Mouse (Mus musculus): Measurements from ENCODE around the gene Oca2. TPM values are rescaled to one million over a fixed set of nuclear protein-coding genes. Genes with fewer than 3 reads are reported as not detected.

Oca2 gene
- total and polyA plus RNA-seq, 3 experiments, result 0.38 TPM; not detected in 2

DNA sequence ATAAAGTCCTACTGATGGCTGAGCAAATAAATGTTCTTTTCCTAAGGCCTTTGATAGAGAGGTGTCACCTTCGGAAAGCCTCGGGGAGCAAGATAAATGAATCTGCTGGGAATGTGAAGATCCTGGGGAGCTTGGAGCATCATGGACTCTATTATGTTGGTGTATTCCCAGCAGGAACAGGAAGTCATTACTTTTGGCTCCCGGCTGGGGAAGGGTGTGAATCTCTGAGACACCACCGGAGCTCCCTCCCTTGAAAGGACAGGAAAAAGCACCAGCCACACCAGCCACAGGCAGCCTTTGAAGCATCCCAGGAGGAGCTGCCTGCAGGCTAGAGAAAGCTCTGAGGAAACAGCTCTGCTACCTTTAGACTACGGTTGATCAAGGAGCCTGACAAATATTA is 280.2 kb downstream of the Oca2 start:
- no peaks in the 10 kb centered on the region for H3K4me1 ChIP-seq (ENCODE audit: control insufficient read depth in 1 of 2, insufficient read depth in 2 of 2)
- H3K27me3 ChIP-seq (replicated peaks), result peaks cover 25% of the 10 kb centered on the region
- H3K9ac ChIP-seq (ENCODE audit: insufficient read depth, low read depth), result no peak overlapping the region
- TF ChIP-seq GABPA (IDR thresholded peaks at IDR 0.05; ENCODE audit: insufficient replicate concordance, low read depth, low read length), result no peak
- TF ChIP-seq POLR2AphosphoS2 (IDR thresholded peaks at IDR 0.05; ENCODE audit: low read depth, low read length), result no peak
- no peak for TF ChIP-seq EP300 (IDR thresholded peaks at IDR 0.05; ENCODE audit: low read length)
- TF ChIP-seq USF2 (conservative IDR thresholded peaks at IDR 0.05; ENCODE audit: low read depth, low read length), result no peak
- TF ChIP-seq MXI1 (IDR thresholded peaks at IDR 0.05; ENCODE audit: low read depth, low read length), result no peak
- TF ChIP-seq RAD21 (IDR thresholded peaks at IDR 0.05; ENCODE audit: low read depth, low read length), result no peak
- TF ChIP-seq RCOR1 (conservative IDR thresholded peaks at IDR 0.05; ENCODE audit: low read depth, low read length), result no peak
- TF ChIP-seq SMC3 (IDR thresholded peaks at IDR 0.05; ENCODE audit: low read depth, low read length), result no peak
- no peak for TF ChIP-seq NRF1 (IDR thresholded peaks at IDR 0.05; ENCODE audit: low read depth, low read length)
- no peak for TF ChIP-seq ZC3H11A (IDR thresholded peaks at IDR 0.05; ENCODE audit: low read depth, low read length)
- TF ChIP-seq CHD2 (IDR thresholded peaks at IDR 0.05; ENCODE audit: low read length), result no peak
- no peak for TF ChIP-seq MAFK (IDR thresholded peaks at IDR 0.05; ENCODE audit: insufficient replicate concordance, low read length)
- TF ChIP-seq HCFC1 (IDR thresholded peaks at IDR 0.05; ENCODE audit: low read depth, low read length), result no peak
- TF ChIP-seq UBTF (IDR thresholded peaks at IDR 0.05; ENCODE audit: low read depth, low read length), result no peak
- TF ChIP-seq CHD1 (IDR thresholded peaks at IDR 0.05; ENCODE audit: low read depth, low read length), result no peak
- TF ChIP-seq CTCF (conservative IDR thresholded peaks at IDR 0.05 in 1 of 2, IDR thresholded peaks at IDR 0.05 in 1 of 2; ENCODE audit: low read depth in 2 of 2, low read length in 2 of 2), result no peak
- TF ChIP-seq E2F4 (IDR thresholded peaks at IDR 0.05; ENCODE audit: insufficient replicate concordance, low read depth, low read length), result no peak
- no peak for TF ChIP-seq TCF12 (IDR thresholded peaks at IDR 0.05; ENCODE audit: low read depth, low read length)
- no peaks in the 10 kb centered on the region for H3K79me2 ChIP-seq (replicated peaks; ENCODE audit: control insufficient read depth, extremely low read depth, insufficient read depth, poor library complexity, severe bottlenecking)
- H3K27ac ChIP-seq (ENCODE audit: insufficient read depth, low read depth), result no peak overlapping the region
- H3K4me2 ChIP-seq (ENCODE audit: insufficient read depth, low read depth, poor library complexity, severe bottlenecking), result no peak overlapping the region
- no peaks in the 10 kb centered on the region for H3K36me3 ChIP-seq (replicated peaks in 1 of 2; ENCODE audit: control insufficient read depth in 1 of 2, insufficient read depth in 1 of 2, low read length in 1 of 2)
- in situ Hi-C loops (cut with MboI; ENCODE audit: low pct_ligation_motif_present, low pct_unique_long_range_greater_than_20kb, low sequenced_read_pairs), result no loop called here
- dilution Hi-C loops (cut with MboI; ENCODE audit: extremely low pct_ligation_motif_present, extremely low pct_unique_long_range_greater_than_20kb, low sequenced_read_pairs), result no loop called here
- no peak overlapping the region for H3K4me3 ChIP-seq (replicated peaks in 1 of 3; ENCODE audit: low read depth in 2 of 3, low read length in 2 of 3, poor library complexity in 1 of 3)
- no peak for DNase-seq (ENCODE audit: extremely low read depth)
- no peaks in the 10 kb centered on the region for H3K9me3 ChIP-seq (replicated peaks; ENCODE audit: low read length)

DNA sequence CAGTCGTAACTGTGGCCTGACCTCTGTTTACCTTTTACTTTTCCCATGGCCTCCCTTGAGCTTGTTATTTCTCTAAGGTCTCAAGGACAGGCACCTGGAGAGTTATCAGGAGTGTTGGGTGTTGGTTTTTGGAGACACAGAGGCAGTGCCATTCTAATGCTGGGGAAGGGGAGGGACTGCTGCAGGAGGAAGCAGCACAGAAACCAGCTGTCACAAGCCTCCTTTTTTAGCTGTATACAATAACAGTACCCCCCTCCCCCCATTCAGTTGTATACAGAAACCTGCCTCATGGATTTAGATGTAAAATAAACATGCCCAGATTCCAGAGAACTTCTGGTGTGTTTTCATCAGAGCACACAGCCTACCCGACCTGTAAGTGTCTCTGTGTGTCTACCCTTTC is 295.3 kb downstream of the Oca2 start:
- no peaks in the 10 kb centered on the region for H3K4me1 ChIP-seq (ENCODE audit: control insufficient read depth in 1 of 2, insufficient read depth in 2 of 2)
- dilution Hi-C loops (cut with MboI; ENCODE audit: extremely low pct_ligation_motif_present, extremely low pct_unique_long_range_greater_than_20kb, low sequenced_read_pairs), result no loop called here
- H3K27ac ChIP-seq (ENCODE audit: insufficient read depth, low read depth), result no peak overlapping the region
- no peaks in the 10 kb centered on the region for H3K79me2 ChIP-seq (replicated peaks; ENCODE audit: control insufficient read depth, extremely low read depth, insufficient read depth, poor library complexity, severe bottlenecking)
- H3K9ac ChIP-seq (ENCODE audit: insufficient read depth, low read depth), result no peak overlapping the region
- H3K27me3 ChIP-seq (replicated peaks), result peaks cover 34% of the 10 kb centered on the region
- H3K4me2 ChIP-seq (ENCODE audit: insufficient read depth, low read depth, poor library complexity, severe bottlenecking), result no peak overlapping the region
- DNase-seq (ENCODE audit: extremely low read depth), result no peak
- no peak overlapping the region for H3K4me3 ChIP-seq (replicated peaks in 1 of 3; ENCODE audit: low read depth in 2 of 3, low read length in 2 of 3, poor library complexity in 1 of 3)
- no peaks in the 10 kb centered on the region for H3K36me3 ChIP-seq (replicated peaks in 1 of 2; ENCODE audit: control insufficient read depth in 1 of 2, insufficient read depth in 1 of 2, low read length in 1 of 2)
- in situ Hi-C loops (cut with MboI; ENCODE audit: low pct_ligation_motif_present, low pct_unique_long_range_greater_than_20kb, low sequenced_read_pairs), result no loop called here
- no peaks in the 10 kb centered on the region for H3K9me3 ChIP-seq (replicated peaks; ENCODE audit: low read length)
- TF ChIP-seq E2F4 (IDR thresholded peaks at IDR 0.05; ENCODE audit: insufficient replicate concordance, low read depth, low read length), result no peak
- TF ChIP-seq JUN (IDR thresholded peaks at IDR 0.05; ENCODE audit: insufficient read depth, low read depth, low read length), result no peak
- no peak for TF ChIP-seq PAX5 (IDR thresholded peaks at IDR 0.05; ENCODE audit: low read length)
- TF ChIP-seq NELFE (IDR thresholded peaks at IDR 0.05; ENCODE audit: low read depth, low read length), result no peak
- TF ChIP-seq ELF1 (IDR thresholded peaks at IDR 0.05; ENCODE audit: low read depth, low read length), result no peak
- TF ChIP-seq HCFC1 (IDR thresholded peaks at IDR 0.05; ENCODE audit: low read depth, low read length), result no peak
- no peak for TF ChIP-seq ETS1 (conservative IDR thresholded peaks at IDR 0.05; ENCODE audit: low read depth, low read length)
- no peak for TF ChIP-seq EP300 (IDR thresholded peaks at IDR 0.05; ENCODE audit: low read length)
- no peak for TF ChIP-seq POLR2A (IDR thresholded peaks at IDR 0.05; ENCODE audit: low read depth, low read length)
- TF ChIP-seq CHD1 (IDR thresholded peaks at IDR 0.05; ENCODE audit: low read depth, low read length), result no peak

Data from CH12.LX (cell line).